Mouse (Mus musculus): Measurements from ENCODE around the gene Arel1. TPM values are rescaled to one million over a fixed set of nuclear protein-coding genes. Genes with fewer than 3 reads are reported as not detected.

The Arel1 gene
- 10 to 100 TPM; 30.7 to 41.3 TPM for total RNA-seq (2021)
- long read RNA-seq, experiment 1, full-length matches to known transcripts, result 4 of 11 reads
- long read RNA-seq, experiment 1, partial matches to known transcripts, result 3 of 11 reads
- long read RNA-seq, experiment 1, other reads (novel, unspliced or antisense), result 4 of 11 reads
- long read RNA-seq, experiment 2, full-length matches to known transcripts, result 4 of 15 reads
- long read RNA-seq, experiment 2, partial matches to known transcripts, result 3 of 15 reads
- long read RNA-seq, experiment 2, other reads (novel, unspliced or antisense), result 8 of 15 reads

GRCm38 (mm10) chr12:84970428-84971096 lies at the start of gene Arel1, which contains the start of gene Fcf1:
Gene Arel1, minus strand, starts transcription at chr12:84970900.
Gene Fcf1, plus strand, starts transcription at chr12:84970897.
- peak; percentile 92 for DNase-seq

GRCm38 (mm10) chr12:85012185-85012584 lies 41.5 kb upstream of the Arel1 start:
- DNase-seq, result no peak

- DNase-seq, result no peak
Observed at GRCm38 (mm10) chr12:85010541-85010940, 39.8 kb upstream of the Arel1 start.

- no peak for DNase-seq
Observed at GRCm38 (mm10) chr12:85009776-85010175, 39.1 kb upstream of the Arel1 start.

GRCm38 (mm10) chr12:85007021-85007420 lies 36.3 kb upstream of the Arel1 start:
- DNase-seq, result no peak

- DNase-seq, result no peak
Observed at GRCm38 (mm10) chr12:85006206-85006605, 35.5 kb upstream of the Arel1 start.

GRCm38 (mm10) chr12:84999053-84999452 lies 28.4 kb upstream of the Arel1 start:
- no peak for DNase-seq

- peak; percentile 63 for DNase-seq
Observed at GRCm38 (mm10) chr12:84996501-84997398, 26.1 kb upstream of the Arel1 start.

GRCm38 (mm10) chr12:84996083-84996496 lies 25.4 kb upstream of the Arel1 start, which contains the start of gene Ylpm1:
Gene Ylpm1, plus strand, starts transcription at chr12:84996321.
- DNase-seq, result peak; percentile 97

GRCm38 (mm10) chr12:84995112-84995761 lies 24.5 kb upstream of the Arel1 start:
- DNase-seq, result no peak

- DNase-seq, result peak; percentile 52
Observed at GRCm38 (mm10) chr12:84989456-84989855, 18.8 kb upstream of the Arel1 start.

GRCm38 (mm10) chr12:84979264-84979862 lies 8.7 kb upstream of the Arel1 start:
- DNase-seq, result peak; percentile 16

GRCm38 (mm10) chr12:84969656-84970427 lies 858 bp downstream of the Arel1 start:
- no peak for DNase-seq

GRCm38 (mm10) chr12:84968831-84969655 lies 1.7 kb downstream of the Arel1 start:
- no peak for DNase-seq

GRCm38 (mm10) chr12:84962606-84963005 lies 8.1 kb downstream of the Arel1 start:
- no peak for DNase-seq

- DNase-seq, result no peak
Observed at GRCm38 (mm10) chr12:84958794-84959356, 11.8 kb downstream of the Arel1 start.

- DNase-seq, result no peak
Observed at GRCm38 (mm10) chr12:84956317-84956716, 14.4 kb downstream of the Arel1 start.

GRCm38 (mm10) chr12:84952351-84952750 lies 18.3 kb downstream of the Arel1 start:
- no peak for DNase-seq

- DNase-seq, result no peak
Observed at GRCm38 (mm10) chr12:84951531-84951930, 19.2 kb downstream of the Arel1 start.

GRCm38 (mm10) chr12:84950763-84951162 lies 19.9 kb downstream of the Arel1 start:
- peak; percentile 51 for DNase-seq
